Mouse (Mus musculus): ENCODE measurements around the gene Cdc27. TPM values are rescaled to one million over a fixed set of nuclear protein-coding genes. Genes with fewer than 3 reads are reported as not detected.
"Not testable (repeated sequence)": the region's sequence is repeated elsewhere in the genome, so short reads cannot be mapped to it uniquely, and the experiment has no call there.

The Cdc27 gene
- polyA plus RNA-seq, 1 experiment: 3.2 TPM

GRCm38 (mm10) chr11:104547502-104547901, 2.9 kb downstream of the Cdc27 start:
- WGBS: 81% methylated on average over 3 of the region's 3 CpGs
- no peaks in the 10 kb centered on the region for H3K36me3 ChIP-seq (ENCODE audit: control insufficient read depth, insufficient read depth, low read length)
- no peak overlapping the region for H3K27ac ChIP-seq (ENCODE audit: insufficient read depth, low read length)
- DNase-seq (ENCODE audit: low read depth in 1 of 2, low spot score in 2 of 2): no peak
- no peak overlapping the region for H3K4me3 ChIP-seq (ENCODE audit: extremely low read depth, insufficient read depth, insufficient read length)
- TF ChIP-seq CTCF (IDR thresholded peaks at IDR 0.05; ENCODE audit: extremely low read depth, insufficient read depth, insufficient read length, insufficient replicate concordance) (no peak), POLR2A (IDR thresholded peaks at IDR 0.05; ENCODE audit: low read depth, low read length) (no peak)
- H3K27me3 ChIP-seq (ENCODE audit: control insufficient read depth, insufficient read depth, low read length): no peaks in the 10 kb centered on the region
- peaks cover 2% of the 10 kb centered on the region for H3K4me1 ChIP-seq (ENCODE audit: control insufficient read depth, insufficient read depth, insufficient read length)

GRCm38 (mm10) chr11:104544507-104544906, 5.9 kb downstream of the Cdc27 start:
- TF ChIP-seq POLR2A (IDR thresholded peaks at IDR 0.05; ENCODE audit: low read depth, low read length): no peak
- no peak for TF ChIP-seq CTCF (IDR thresholded peaks at IDR 0.05; ENCODE audit: extremely low read depth, insufficient read depth, insufficient read length, insufficient replicate concordance)
- H3K27ac ChIP-seq (ENCODE audit: insufficient read depth, low read length): no peak overlapping the region
- DNase-seq (ENCODE audit: low read depth in 1 of 2, low spot score in 2 of 2): no peak

GRCm38 (mm10) chr11:104543337-104543736, 7.1 kb downstream of the Cdc27 start:
- DNase-seq (ENCODE audit: low read depth in 1 of 2, low spot score in 2 of 2); H3K27me3 ChIP-seq (ENCODE audit: control insufficient read depth, insufficient read depth, low read length); H3K36me3 ChIP-seq (ENCODE audit: control insufficient read depth, insufficient read depth, low read length); H3K4me3 ChIP-seq (ENCODE audit: extremely low read depth, insufficient read depth, insufficient read length); H3K27ac ChIP-seq (ENCODE audit: insufficient read depth, low read length); H3K4me1 ChIP-seq (ENCODE audit: control insufficient read depth, insufficient read depth, insufficient read length): not testable (repeated sequence)
- 61% methylated on average over 2 of the region's 2 CpGs for whole genome bisulfite sequencing

More at GRCm38 (mm10) chr11:104544507-104544906, 5.9 kb downstream of the Cdc27 start:
- WGBS: 50% methylated on average over 2 of the region's 2 CpGs
- Histone ChIP-seq H3K36me3 (ENCODE audit: control insufficient read depth, insufficient read depth, low read length) (no peaks in the 10 kb centered on the region), H3K27me3 (ENCODE audit: control insufficient read depth, insufficient read depth, low read length) (no peaks in the 10 kb centered on the region), H3K4me1 (ENCODE audit: control insufficient read depth, insufficient read depth, insufficient read length) (peaks cover 2% of the 10 kb centered on the region), H3K4me3 (ENCODE audit: extremely low read depth, insufficient read depth, insufficient read length) (no peak overlapping the region)

- no peak for TF ChIP-seq CTCF (IDR thresholded peaks at IDR 0.05; ENCODE audit: extremely low read depth, insufficient read depth, insufficient read length, insufficient replicate concordance)
- no peak for TF ChIP-seq POLR2A (IDR thresholded peaks at IDR 0.05; ENCODE audit: low read depth, low read length)
- H3K27me3 ChIP-seq (ENCODE audit: control insufficient read depth, insufficient read depth, low read length): no peaks in the 10 kb centered on the region
- peaks cover under 1% of the 10 kb centered on the region; the same call in 1 of the 2 replicates for H3K4me1 ChIP-seq (ENCODE audit: control insufficient read depth, insufficient read depth, insufficient read length)
- peaks cover 2% of the 10 kb centered on the region; the same call in 1 of the 2 replicates for H3K36me3 ChIP-seq (ENCODE audit: control insufficient read depth, insufficient read depth, low read length)
- no peak overlapping the region for H3K4me3 ChIP-seq (ENCODE audit: extremely low read depth, insufficient read depth, insufficient read length)
- H3K27ac ChIP-seq (ENCODE audit: insufficient read depth, low read length): no peak overlapping the region
- 91% methylated on average over 5 of the region's 5 CpGs for WGBS
- DNase-seq (ENCODE audit: low read depth in 1 of 2, low spot score in 2 of 2): no peak
These were observed 10.6 kb downstream of the Cdc27 start for GRCm38 (mm10) chr11:104539811-104540210.

GRCm38 (mm10) chr11:104537945-104538555, 12.4 kb downstream of the Cdc27 start:
- H3K27ac ChIP-seq (ENCODE audit: insufficient read depth, low read length): no peak overlapping the region
- H3K4me1 ChIP-seq (ENCODE audit: control insufficient read depth, insufficient read depth, insufficient read length): no peaks in the 10 kb centered on the region; the same call in 1 of the 2 replicates
- TF ChIP-seq CTCF (IDR thresholded peaks at IDR 0.05; ENCODE audit: extremely low read depth, insufficient read depth, insufficient read length, insufficient replicate concordance) (no peak), POLR2A (IDR thresholded peaks at IDR 0.05; ENCODE audit: low read depth, low read length) (no peak)
- WGBS: 81% methylated on average over 2 of the region's 2 CpGs
- DNase-seq (ENCODE audit: low read depth in 1 of 2, low spot score in 2 of 2): no peak
- no peaks in the 10 kb centered on the region for H3K27me3 ChIP-seq (ENCODE audit: control insufficient read depth, insufficient read depth, low read length)
- peaks cover 6% of the 10 kb centered on the region; the same call in 1 of the 2 replicates for H3K36me3 ChIP-seq (ENCODE audit: control insufficient read depth, insufficient read depth, low read length)
- H3K4me3 ChIP-seq (ENCODE audit: extremely low read depth, insufficient read depth, insufficient read length): no peak overlapping the region

- H3K27ac ChIP-seq (ENCODE audit: insufficient read depth, low read length): no peak overlapping the region
- no peak overlapping the region for H3K4me3 ChIP-seq (ENCODE audit: extremely low read depth, insufficient read depth, insufficient read length)
- 86% methylated on average over 2 of the region's 2 CpGs for WGBS
- no peak for DNase-seq (ENCODE audit: low read depth in 1 of 2, low spot score in 2 of 2)
- TF ChIP-seq POLR2A (IDR thresholded peaks at IDR 0.05; ENCODE audit: low read depth, low read length) (no peak), CTCF (IDR thresholded peaks at IDR 0.05; ENCODE audit: extremely low read depth, insufficient read depth, insufficient read length, insufficient replicate concordance) (no peak)
- H3K36me3 ChIP-seq (ENCODE audit: control insufficient read depth, insufficient read depth, low read length): peaks cover 12% of the 10 kb centered on the region
- H3K4me1 ChIP-seq (ENCODE audit: control insufficient read depth, insufficient read depth, insufficient read length): no peaks in the 10 kb centered on the region
- no peaks in the 10 kb centered on the region for H3K27me3 ChIP-seq (ENCODE audit: control insufficient read depth, insufficient read depth, low read length)
These were observed 13.6 kb downstream of the Cdc27 start for GRCm38 (mm10) chr11:104536843-104537242.

- Histone ChIP-seq H3K27me3 (ENCODE audit: control insufficient read depth, insufficient read depth, low read length) (no peaks in the 10 kb centered on the region), H3K4me3 (ENCODE audit: extremely low read depth, insufficient read depth, insufficient read length) (no peak overlapping the region), H3K27ac (ENCODE audit: insufficient read depth, low read length) (no peak overlapping the region), H3K4me1 (ENCODE audit: control insufficient read depth, insufficient read depth, insufficient read length) (no peaks in the 10 kb centered on the region), H3K36me3 (ENCODE audit: control insufficient read depth, insufficient read depth, low read length) (peaks cover 29% of the 10 kb centered on the region)
- WGBS: 97% methylated on average over 6 of the region's 6 CpGs
- DNase-seq (ENCODE audit: low read depth in 1 of 2, low spot score in 2 of 2): no peak
- TF ChIP-seq CTCF (IDR thresholded peaks at IDR 0.05; ENCODE audit: extremely low read depth, insufficient read depth, insufficient read length, insufficient replicate concordance) (no peak), POLR2A (IDR thresholded peaks at IDR 0.05; ENCODE audit: low read depth, low read length) (no peak)
These were observed 24.5 kb downstream of the Cdc27 start for GRCm38 (mm10) chr11:104525935-104526334.
